Mouse (Mus musculus): ENCODE measurements around the gene Cdk5rap2. TPM values are rescaled to one million over a fixed set of nuclear protein-coding genes. Genes with fewer than 3 reads are reported as not detected.

The Cdk5rap2 gene
- polyA plus RNA-seq, 1 experiment from 2014 or later = 14.8 TPM

DNA sequence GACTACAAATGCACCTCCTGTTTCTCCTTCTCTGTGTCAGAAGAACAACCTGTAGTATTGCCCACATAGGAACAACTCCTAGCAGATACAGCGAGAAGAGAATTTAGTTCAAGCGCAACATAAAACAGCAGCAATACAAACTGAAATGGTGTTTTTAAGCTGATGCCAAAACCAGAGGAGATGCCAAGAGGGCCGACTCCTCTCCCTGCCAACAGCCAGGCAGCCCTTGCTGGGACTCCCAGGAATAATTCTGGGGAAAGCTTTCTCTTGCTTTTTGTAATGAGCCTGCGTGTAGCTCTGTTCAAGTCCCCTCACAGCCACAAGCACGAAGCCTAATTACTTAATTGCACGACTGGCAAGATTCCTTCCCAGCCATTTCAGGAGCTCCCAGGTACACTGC, 120.9 kb downstream of the Cdk5rap2 start:
- no peaks in the 10 kb centered on the region for H3K9me3 ChIP-seq (replicated peaks; ENCODE audit: control insufficient read depth, low read length)
- no peak for ATAC-seq (ENCODE audit: insufficient read depth, low FRiP score)
- no peaks in the 10 kb centered on the region for H3K27me3 ChIP-seq (ENCODE audit: control insufficient read depth, insufficient read depth, low read length)
- no peak overlapping the region for H3K27ac ChIP-seq (ENCODE audit: low read length)
- H3K9ac ChIP-seq (ENCODE audit: low read length) = no peak overlapping the region
- no peaks in the 10 kb centered on the region for H3K4me1 ChIP-seq (ENCODE audit: control insufficient read depth, insufficient read depth, low read length)
- no peak overlapping the region for H3K4me3 ChIP-seq (replicated peaks; ENCODE audit: low read length)
- 93% methylated on average over 6 of the region's 6 CpGs for WGBS
- peaks cover 8% of the 10 kb centered on the region for H3K36me3 ChIP-seq (ENCODE audit: control insufficient read depth, insufficient read depth, low read length)
- H3K4me2 ChIP-seq (ENCODE audit: low read depth, low read length) = no peak overlapping the region

DNA sequence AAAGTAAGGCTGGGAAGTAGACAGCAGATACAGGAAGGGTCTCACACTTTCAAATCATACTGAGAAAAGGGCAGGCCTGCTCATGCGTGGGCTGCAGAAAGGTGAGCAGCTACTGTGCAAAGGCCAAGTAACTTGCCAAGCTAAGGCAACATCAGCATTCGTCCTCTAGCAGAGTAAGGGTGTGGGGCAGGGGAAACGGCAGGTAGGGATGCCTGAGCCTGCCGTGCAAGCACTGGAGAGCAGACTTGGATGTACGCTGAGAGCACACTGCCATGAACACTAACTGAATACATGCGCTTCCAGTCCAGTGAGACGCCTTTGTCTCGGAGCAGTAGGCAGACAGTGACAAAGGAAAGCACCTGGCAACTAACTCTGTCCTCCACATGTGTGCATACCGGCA, 127.1 kb downstream of the Cdk5rap2 start:
- H3K9ac ChIP-seq (ENCODE audit: low read length) = no peak overlapping the region
- H3K27ac ChIP-seq (ENCODE audit: low read length) = no peak overlapping the region
- no peak overlapping the region for H3K4me3 ChIP-seq (replicated peaks; ENCODE audit: low read length)
- H3K4me1 ChIP-seq (ENCODE audit: control insufficient read depth, insufficient read depth, low read length) = no peaks in the 10 kb centered on the region
- H3K4me2 ChIP-seq (ENCODE audit: low read depth, low read length) = no peak overlapping the region
- H3K9me3 ChIP-seq (replicated peaks; ENCODE audit: control insufficient read depth, low read length) = no peaks in the 10 kb centered on the region
- ATAC-seq (ENCODE audit: insufficient read depth, low FRiP score) = no peak
- 89% methylated on average over 9 of the region's 9 CpGs for WGBS
- no peaks in the 10 kb centered on the region for H3K27me3 ChIP-seq (ENCODE audit: control insufficient read depth, insufficient read depth, low read length)
- 0 out of 2 replicates have a peak, but pooled peaks cover 4% of the 10 kb centered on the region for H3K36me3 ChIP-seq (ENCODE audit: control insufficient read depth, insufficient read depth, low read length)

DNA sequence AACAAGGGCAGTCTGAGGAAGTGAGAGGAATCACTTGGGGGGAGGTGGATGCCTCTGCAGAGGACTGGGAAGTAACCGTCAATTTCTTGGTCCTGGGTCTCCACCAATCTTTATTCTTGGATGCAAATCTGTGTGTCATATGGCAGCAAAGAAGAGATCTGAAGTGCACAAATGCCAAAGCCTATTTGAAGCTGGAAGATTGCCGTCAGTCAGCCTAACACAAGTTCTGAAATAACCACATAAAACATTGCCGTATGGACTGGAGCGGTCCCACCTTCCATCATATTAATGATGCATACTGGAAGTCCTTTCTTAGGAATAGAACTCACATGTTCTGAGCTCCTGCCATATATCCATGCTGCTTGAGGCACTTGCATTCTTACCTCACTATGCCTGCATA, 131.4 kb downstream of the Cdk5rap2 start:
- Histone ChIP-seq H3K4me3 (replicated peaks; ENCODE audit: low read length) (no peak overlapping the region), H3K4me1 (ENCODE audit: control insufficient read depth, insufficient read depth, low read length) (no peaks in the 10 kb centered on the region), H3K27me3 (ENCODE audit: control insufficient read depth, insufficient read depth, low read length) (no peaks in the 10 kb centered on the region), H3K9ac (ENCODE audit: low read length) (no peak overlapping the region), H3K4me2 (ENCODE audit: low read depth, low read length) (no peak overlapping the region), H3K36me3 (ENCODE audit: control insufficient read depth, insufficient read depth, low read length) (0 out of 2 replicates have a peak, but pooled peaks cover 4% of the 10 kb centered on the region), H3K27ac (ENCODE audit: low read length) (no peak overlapping the region), H3K9me3 (replicated peaks; ENCODE audit: control insufficient read depth, low read length) (no peaks in the 10 kb centered on the region)
- ATAC-seq (ENCODE audit: insufficient read depth, low FRiP score) = no peak
- WGBS = 89% methylated on average over 4 of the region's 4 CpGs

DNA sequence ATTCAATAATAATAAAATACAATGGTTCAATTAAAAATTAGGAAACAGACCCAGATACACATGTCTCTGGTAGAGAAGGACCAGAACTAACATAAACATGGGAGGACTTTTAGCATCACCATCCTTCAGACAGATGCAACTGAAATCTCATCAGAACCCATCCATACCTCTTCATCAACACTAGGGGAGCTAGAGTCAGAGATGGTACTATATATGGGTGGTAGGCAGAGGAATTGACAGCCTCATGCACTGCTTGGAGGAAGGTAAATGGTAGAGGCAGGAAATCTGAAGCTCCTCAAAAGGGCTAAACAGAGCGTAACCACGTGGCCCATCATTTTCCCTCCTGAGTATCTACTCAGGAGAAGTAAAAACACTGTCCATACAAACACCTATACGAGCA, 132.2 kb downstream of the Cdk5rap2 start:
- 91% methylated on average over 3 of the region's 3 CpGs for WGBS
- Histone ChIP-seq H3K4me2 (ENCODE audit: low read depth, low read length) (no peak overlapping the region), H3K36me3 (ENCODE audit: control insufficient read depth, insufficient read depth, low read length) (0 out of 2 replicates have a peak, but pooled peaks cover 4% of the 10 kb centered on the region)

DNA sequence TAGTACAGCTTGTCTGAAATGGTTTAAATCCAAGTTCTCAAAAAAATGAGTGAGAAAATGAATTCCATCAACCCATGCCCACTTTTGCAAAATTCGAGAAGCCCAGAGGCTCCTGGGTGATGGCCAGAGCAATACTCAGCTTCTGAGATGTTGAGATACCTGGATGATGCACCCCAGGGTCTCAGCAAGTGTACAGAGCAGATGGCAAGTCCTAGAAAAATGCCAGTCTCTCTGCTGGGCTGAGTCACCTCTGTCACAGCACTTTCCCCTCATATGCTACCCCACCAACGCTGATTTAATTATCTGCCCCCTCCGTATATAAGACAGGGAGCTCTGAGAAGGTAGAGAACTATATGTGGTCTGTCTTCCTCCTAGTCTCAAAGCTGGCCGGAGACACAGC, 137.3 kb downstream of the Cdk5rap2 start:
- ATAC-seq (ENCODE audit: insufficient read depth, low FRiP score) = no peak
- WGBS = 90% methylated on average over 4 of the region's 4 CpGs
- H3K4me2 ChIP-seq (ENCODE audit: low read depth, low read length) = no peak overlapping the region
- no peak overlapping the region for H3K27ac ChIP-seq (ENCODE audit: low read length)
- H3K36me3 ChIP-seq (ENCODE audit: control insufficient read depth, insufficient read depth, low read length) = no peaks in the 10 kb centered on the region; the same call in 1 of the 2 replicates
- H3K9ac ChIP-seq (ENCODE audit: low read length) = no peak overlapping the region
- no peaks in the 10 kb centered on the region for H3K9me3 ChIP-seq (replicated peaks; ENCODE audit: control insufficient read depth, low read length)
- no peaks in the 10 kb centered on the region for H3K4me1 ChIP-seq (ENCODE audit: control insufficient read depth, insufficient read depth, low read length)
- H3K27me3 ChIP-seq (ENCODE audit: control insufficient read depth, insufficient read depth, low read length) = no peaks in the 10 kb centered on the region
- H3K4me3 ChIP-seq (replicated peaks; ENCODE audit: low read length) = no peak overlapping the region

More for the DNA sequence above, 132.2 kb downstream of the Cdk5rap2 start:
- Histone ChIP-seq H3K9me3 (replicated peaks; ENCODE audit: control insufficient read depth, low read length) (no peaks in the 10 kb centered on the region), H3K4me1 (ENCODE audit: control insufficient read depth, insufficient read depth, low read length) (no peaks in the 10 kb centered on the region), H3K27ac (ENCODE audit: low read length) (no peak overlapping the region), H3K4me3 (replicated peaks; ENCODE audit: low read length) (no peak overlapping the region), H3K9ac (ENCODE audit: low read length) (no peak overlapping the region), H3K27me3 (ENCODE audit: control insufficient read depth, insufficient read depth, low read length) (no peaks in the 10 kb centered on the region)
- ATAC-seq (ENCODE audit: insufficient read depth, low FRiP score) = no peak

DNA sequence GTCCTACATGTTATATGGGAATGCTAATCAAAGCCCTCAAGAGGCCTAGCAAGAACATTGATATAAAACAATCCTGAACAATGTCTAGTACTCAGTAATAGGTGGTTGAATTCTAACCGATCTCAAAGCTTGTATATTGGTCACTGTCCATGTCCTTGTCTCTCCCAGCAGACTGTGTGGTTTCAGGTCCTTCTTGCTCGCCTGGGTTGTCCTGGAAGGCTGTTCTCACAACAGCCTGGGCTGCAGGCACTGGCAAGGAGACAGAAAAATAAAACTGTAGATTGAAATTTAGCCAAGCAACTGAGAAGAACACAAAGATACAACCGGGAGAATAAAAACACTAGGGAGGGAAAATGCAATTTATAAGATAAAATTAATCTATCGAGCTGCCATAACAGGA, 137.7 kb downstream of the Cdk5rap2 start:
- ATAC-seq (ENCODE audit: insufficient read depth, low FRiP score) = no peak
- Histone ChIP-seq H3K4me2 (ENCODE audit: low read depth, low read length) (no peak overlapping the region), H3K9ac (ENCODE audit: low read length) (no peak overlapping the region), H3K4me1 (ENCODE audit: control insufficient read depth, insufficient read depth, low read length) (no peaks in the 10 kb centered on the region), H3K4me3 (replicated peaks; ENCODE audit: low read length) (no peak overlapping the region), H3K36me3 (ENCODE audit: control insufficient read depth, insufficient read depth, low read length) (no peaks in the 10 kb centered on the region; the same call in 1 of the 2 replicates), H3K27me3 (ENCODE audit: control insufficient read depth, insufficient read depth, low read length) (no peaks in the 10 kb centered on the region), H3K9me3 (replicated peaks; ENCODE audit: control insufficient read depth, low read length) (no peaks in the 10 kb centered on the region), H3K27ac (ENCODE audit: low read length) (no peak overlapping the region)
- WGBS = 81% methylated on average over 4 of the region's 4 CpGs

DNA sequence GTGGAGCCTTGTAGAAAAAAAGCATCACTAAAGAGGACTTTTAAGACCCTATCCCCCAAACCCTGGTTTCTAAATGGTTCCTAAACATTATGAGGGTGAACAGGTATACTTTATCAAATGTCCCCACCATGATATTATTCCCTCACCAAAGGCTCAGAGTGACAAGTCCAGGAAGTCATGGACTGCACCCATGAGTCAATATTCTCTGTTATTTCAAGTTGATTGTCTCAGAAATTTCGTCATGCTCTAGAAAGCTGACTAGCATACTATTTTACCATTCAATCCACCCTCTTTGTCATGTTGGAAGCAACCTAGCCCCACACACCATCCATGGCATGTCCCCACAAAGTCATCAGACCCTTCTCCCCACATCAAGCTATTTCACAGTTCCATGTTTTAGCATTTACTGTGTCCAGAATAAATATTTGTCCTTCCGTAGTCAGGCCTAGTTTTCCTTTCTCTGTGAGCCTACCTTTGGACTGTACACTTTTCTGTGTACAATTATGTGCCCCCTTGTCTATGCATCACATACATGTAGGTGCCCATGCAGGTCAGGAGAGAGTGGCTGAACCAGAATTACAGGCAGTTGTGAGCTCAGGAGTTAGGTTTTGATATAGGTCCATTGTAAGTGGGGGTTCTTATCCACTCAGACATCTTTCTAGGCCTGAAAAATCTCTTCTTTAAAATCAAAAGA, 142.9 kb downstream of the Cdk5rap2 start:
- Histone ChIP-seq H3K4me1 (ENCODE audit: control insufficient read depth, insufficient read depth, low read length) (no peaks in the 10 kb centered on the region), H3K36me3 (ENCODE audit: control insufficient read depth, insufficient read depth, low read length) (no peaks in the 10 kb centered on the region; the same call in 1 of the 2 replicates), H3K4me2 (ENCODE audit: low read depth, low read length) (no peak overlapping the region), H3K9ac (ENCODE audit: low read length) (no peak overlapping the region), H3K27me3 (ENCODE audit: control insufficient read depth, insufficient read depth, low read length) (no peaks in the 10 kb centered on the region), H3K4me3 (replicated peaks; ENCODE audit: low read length) (no peak overlapping the region), H3K27ac (ENCODE audit: low read length) (no peak overlapping the region), H3K9me3 (replicated peaks; ENCODE audit: control insufficient read depth, low read length) (no peaks in the 10 kb centered on the region)
- 71% methylated on average over 2 of the region's 2 CpGs for WGBS
- ATAC-seq (ENCODE audit: insufficient read depth, low FRiP score) = no peak

DNA sequence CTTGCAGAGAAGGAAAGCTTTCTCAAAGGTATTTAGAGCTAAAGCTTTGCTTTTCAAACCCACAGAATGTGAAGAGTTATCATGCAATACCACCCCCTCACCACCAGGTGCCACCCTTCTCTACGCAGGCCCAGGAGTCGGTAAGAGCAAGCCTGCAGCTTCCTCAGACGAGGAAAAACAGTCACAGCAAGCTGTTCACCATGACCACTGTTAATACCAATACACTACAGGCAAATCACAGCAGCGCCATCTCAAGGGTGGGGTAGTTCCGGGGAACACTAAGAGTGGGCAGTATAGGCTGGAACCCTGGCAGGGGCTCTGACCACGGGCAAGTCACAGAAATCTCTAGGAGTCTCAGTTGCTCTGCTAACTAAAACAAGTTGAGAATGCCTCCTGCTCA, 145.0 kb downstream of the Cdk5rap2 start:
- 65% methylated on average over 6 of the region's 6 CpGs for WGBS
- Histone ChIP-seq H3K27me3 (ENCODE audit: control insufficient read depth, insufficient read depth, low read length) (no peaks in the 10 kb centered on the region), H3K4me2 (ENCODE audit: low read depth, low read length) (no peak overlapping the region), H3K36me3 (ENCODE audit: control insufficient read depth, insufficient read depth, low read length) (no peaks in the 10 kb centered on the region), H3K4me3 (replicated peaks; ENCODE audit: low read length) (no peak overlapping the region), H3K4me1 (ENCODE audit: control insufficient read depth, insufficient read depth, low read length) (no peaks in the 10 kb centered on the region), H3K9me3 (replicated peaks; ENCODE audit: control insufficient read depth, low read length) (no peaks in the 10 kb centered on the region), H3K9ac (ENCODE audit: low read length) (no peak overlapping the region), H3K27ac (ENCODE audit: low read length) (no peak overlapping the region)
- no peak for ATAC-seq (ENCODE audit: insufficient read depth, low FRiP score)

DNA sequence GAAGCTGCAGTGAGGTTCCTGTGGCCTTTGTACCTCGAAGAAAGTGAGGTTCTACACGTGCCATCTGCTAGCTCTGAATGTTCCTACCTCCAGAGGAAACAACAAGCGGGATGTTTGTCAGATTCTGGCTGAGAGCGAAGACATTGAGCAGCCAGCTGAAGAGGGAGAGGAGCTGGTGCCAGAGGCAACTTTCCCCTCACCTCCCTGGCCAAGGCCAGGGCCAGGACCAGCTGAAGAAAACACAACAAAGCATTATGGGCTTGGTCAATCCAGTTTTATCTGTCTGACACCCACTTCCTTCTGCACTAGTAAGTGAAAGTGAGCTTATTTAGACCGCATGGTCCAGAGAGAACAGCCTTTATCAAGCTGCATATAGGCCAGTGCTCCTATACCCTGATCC, 147.4 kb downstream of the Cdk5rap2 start:
- Histone ChIP-seq H3K36me3 (ENCODE audit: control insufficient read depth, insufficient read depth, low read length) (no peaks in the 10 kb centered on the region), H3K27me3 (ENCODE audit: control insufficient read depth, insufficient read depth, low read length) (no peaks in the 10 kb centered on the region), H3K4me2 (ENCODE audit: low read depth, low read length) (no peak overlapping the region), H3K9me3 (replicated peaks; ENCODE audit: control insufficient read depth, low read length) (no peaks in the 10 kb centered on the region), H3K4me1 (ENCODE audit: control insufficient read depth, insufficient read depth, low read length) (no peaks in the 10 kb centered on the region), H3K27ac (ENCODE audit: low read length) (no peak overlapping the region), H3K4me3 (replicated peaks; ENCODE audit: low read length) (no peak overlapping the region), H3K9ac (ENCODE audit: low read length) (no peak overlapping the region)
- WGBS = 80% methylated on average over 5 of the region's 5 CpGs
- no peak for ATAC-seq (ENCODE audit: insufficient read depth, low FRiP score)

All from stomach, embryonic 16.5 days (tissue).